Mouse (Mus musculus): Measurements from ENCODE around the gene Eda2r.

The Eda2r gene

DNA sequence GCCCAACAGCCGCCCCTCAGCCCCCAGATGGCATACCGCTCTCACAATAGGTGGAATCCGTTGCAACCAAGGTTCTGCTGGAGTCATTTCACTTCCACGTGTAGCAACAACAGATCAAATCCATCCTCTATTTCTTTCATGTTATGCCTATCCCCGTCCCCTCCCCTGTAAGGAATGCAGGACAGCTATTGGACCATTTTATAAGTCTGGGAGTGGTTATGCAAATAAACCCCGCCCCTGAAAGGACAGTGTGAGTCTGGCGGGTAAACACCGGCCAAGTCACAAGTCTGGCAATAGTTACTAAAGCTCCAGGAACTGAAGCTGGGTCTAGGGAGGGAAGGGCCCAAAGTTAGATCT is at the start of gene Eda2r:
Gene Eda2r (minus strand): TSS at position 152 of the 357 bp plus-strand sequence.
- in situ Hi-C loops (cut with MboI, MseI), result loop anchor here (5.0 kb wide), 1 partner anchor 585 kb away; no protein-coding TSS in a partner anchor

- in situ Hi-C loops (cut with MboI, MseI), result no loop called here
Observed at GRCm38 (mm10) chrX:97397872-97398271, 20.9 kb upstream of the Eda2r start.

- in situ Hi-C loops (cut with MboI, MseI), result loop anchor here (5.0 kb wide), 1 partner anchor 586 kb away; no protein-coding TSS in a partner anchor
Observed at GRCm38 (mm10) chrX:97378076-97378475, 1.1 kb upstream of the Eda2r start.

DNA sequence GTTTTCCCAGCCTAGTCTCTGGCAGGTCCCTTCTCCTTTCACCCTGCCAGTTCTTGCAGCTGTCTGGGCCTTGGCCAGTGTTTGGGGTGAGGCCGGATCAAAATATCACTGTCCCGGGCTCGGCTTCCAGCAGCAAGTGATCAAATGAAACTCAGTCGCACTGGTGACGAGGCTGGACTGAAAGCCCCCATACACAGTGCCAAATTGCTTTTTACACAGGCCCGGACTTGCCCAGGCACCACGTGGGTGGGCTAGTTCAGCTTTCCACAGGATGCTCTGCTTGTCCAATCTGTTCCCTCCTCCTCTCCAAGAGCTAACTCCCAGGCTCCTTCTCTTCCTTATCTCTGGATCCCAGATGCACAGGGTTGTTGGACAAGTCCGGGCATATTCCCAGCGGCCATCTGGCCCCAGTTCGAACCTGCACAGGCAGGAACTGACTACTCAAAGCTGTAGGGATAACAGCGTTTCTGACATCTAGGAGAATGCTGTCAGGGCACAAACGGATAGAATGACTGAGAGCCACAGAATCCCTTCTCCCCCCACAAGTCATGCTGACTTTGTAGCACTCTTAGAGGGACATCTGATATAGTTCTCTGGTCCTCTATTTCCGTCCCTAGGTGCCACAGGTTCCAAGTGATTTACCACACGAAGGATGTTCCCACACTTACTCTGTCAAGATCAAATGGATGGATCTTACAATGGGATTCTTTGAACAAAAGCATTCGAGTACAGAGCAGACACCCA is 523 bp downstream of the Eda2r start:
- in situ Hi-C loops (cut with MboI, MseI), result loop anchor here (5.0 kb wide), 1 partner anchor 584 kb away; no protein-coding TSS in a partner anchor

DNA sequence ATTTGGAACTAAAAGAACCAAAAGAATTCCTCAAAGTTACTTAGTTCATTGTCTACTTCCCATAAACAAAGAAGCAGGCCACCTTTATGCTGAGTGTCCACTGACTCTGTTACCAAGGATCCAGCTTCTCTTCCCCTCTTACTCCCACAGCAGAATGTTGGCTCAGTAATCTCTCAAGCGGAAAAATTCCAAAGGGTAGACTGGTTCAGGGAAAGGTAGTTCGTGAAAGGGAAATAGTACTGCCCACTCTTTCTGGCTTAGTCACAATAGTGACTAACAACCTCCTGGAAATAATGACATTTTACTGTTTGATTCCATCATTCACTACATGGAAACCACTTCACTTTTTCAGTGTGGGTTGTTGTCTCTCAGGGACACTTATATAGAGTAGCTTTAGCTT is 4.2 kb downstream of the Eda2r start:
- in situ Hi-C loops (cut with MboI, MseI), result no loop called here

DNA sequence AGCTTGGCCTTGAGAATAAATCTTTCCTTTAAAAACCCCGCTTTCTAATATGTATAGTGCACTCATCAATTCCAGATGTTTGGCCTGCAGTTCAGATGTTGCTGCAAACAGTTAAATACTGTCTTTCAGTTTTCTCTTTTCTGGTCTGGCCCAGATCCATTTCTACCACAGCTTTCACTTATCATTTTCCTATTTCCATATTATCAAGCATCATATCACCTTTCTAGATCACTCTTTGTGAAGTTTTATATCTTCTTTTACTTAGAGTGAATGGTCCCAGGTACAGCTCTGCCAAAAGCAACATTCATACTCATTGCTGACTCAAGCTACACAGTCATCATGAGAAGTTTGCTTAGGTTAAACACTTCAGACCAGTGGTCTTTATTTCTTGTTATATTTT is 7.8 kb downstream of the Eda2r start:
- in situ Hi-C loops (cut with MboI, MseI), result no loop called here

GRCm38 (mm10) chrX:97368741-97369140 is 8.3 kb downstream of the Eda2r start:
- in situ Hi-C loops (cut with MboI, MseI), result no loop called here

DNA sequence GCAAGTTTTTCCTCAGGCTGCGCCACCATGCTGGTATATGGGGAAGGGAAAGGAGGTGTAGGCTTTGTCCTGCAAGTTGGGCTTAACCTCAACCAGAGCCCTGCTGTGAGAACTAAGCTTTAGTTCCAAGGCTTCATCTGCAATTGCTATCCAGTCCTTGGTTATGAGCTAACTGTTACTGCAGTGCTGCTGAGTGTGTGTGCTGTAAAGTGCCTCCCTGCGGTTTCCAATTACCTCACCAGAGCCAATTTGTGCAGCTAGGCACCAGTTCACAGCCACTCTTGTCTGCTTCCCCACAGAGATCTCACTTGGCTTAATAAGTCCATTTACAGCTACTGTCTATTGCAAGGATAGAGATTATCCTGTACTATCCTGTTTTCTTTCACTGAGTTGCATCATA is 16.1 kb downstream of the Eda2r start:
- in situ Hi-C loops (cut with MboI, MseI), result no loop called here

DNA sequence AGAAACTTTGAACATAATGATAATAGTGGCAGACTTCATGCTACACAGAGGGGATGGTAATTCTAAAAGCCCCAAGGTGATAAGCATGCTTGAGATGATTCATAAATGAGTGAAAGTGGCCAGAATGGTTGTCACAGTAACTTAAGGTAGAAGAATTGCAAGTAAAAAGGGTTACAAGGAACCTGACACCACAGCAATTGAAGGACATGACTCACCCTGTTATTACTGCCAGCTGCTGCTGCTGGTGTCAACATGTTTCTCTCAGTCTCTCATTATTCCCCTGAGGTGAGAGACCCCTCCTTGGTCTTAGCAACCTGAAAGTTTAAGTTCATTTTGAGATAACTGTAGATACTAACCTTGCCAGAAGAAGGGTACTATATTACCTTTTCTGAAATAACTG is 49.1 kb downstream of the Eda2r start:
- in situ Hi-C loops (cut with MboI, MseI), result no loop called here

All from T-helper 1 cell (primary cell).